Mouse (Mus musculus) hindbrain, embryonic 10.5 days (tissue): ENCODE measurements around the gene Pdzd9. TPM values are rescaled to one million over a fixed set of nuclear protein-coding genes. Genes with fewer than 3 reads are reported as not detected.
"Not testable (repeated sequence)": the region's sequence is repeated elsewhere in the genome, so short reads cannot be mapped to it uniquely, and the experiment has no call there.

Source experiments
- DNase-seq: peaks from one replicate; pipeline ENCODE4 v3.0.0-alpha.2; 2017; ENCODE audit warnings: low spot score
- H3K27ac ChIP-seq: fragments of 300-500 bp; sonication (generic); 2 replicates; pipeline ENCODE4 v1.5.1; 2016; ENCODE audit warnings: mild to moderate bottlenecking, moderate library complexity
- H3K27me3 ChIP-seq: fragments of 300-500 bp; sonication (generic); 2 replicates; pipeline ENCODE4 v1.6.1; 2016; ENCODE audit warnings: mild to moderate bottlenecking; ENCODE audit not compliant: poor library complexity, insufficient read depth, severe bottlenecking
- H3K36me3 ChIP-seq: fragments of 300-500 bp; sonication (generic); 2 replicates; pipeline ENCODE4 v1.6.1; 2016; ENCODE audit warnings: mild to moderate bottlenecking, moderate library complexity
- H3K4me1 ChIP-seq: fragments of 300-500 bp; sonication (generic); replicated peaks from 2 replicates; pipeline ENCODE4 v1.6.1; 2016; ENCODE audit warnings: mild to moderate bottlenecking
- H3K4me3 ChIP-seq: fragments of 300-500 bp; sonication (generic); 2 replicates; pipeline ENCODE4 v1.5.1; 2016; ENCODE audit warnings: mild to moderate bottlenecking, moderate library complexity
- H3K9me3 ChIP-seq: fragments of 300-500 bp; sonication (generic); 2 replicates; pipeline ENCODE4 v1.6.1; 2016; ENCODE audit warnings: mild to moderate bottlenecking, moderate library complexity
- WGBS: fragments of 180-500 bp; shearing (Covaris S2); methylation state at CpG from one replicate; pipeline ENCODE4 v1.1.7; 2016; 5-methylcytosine and 5-hydroxymethylcytosine counted together
- polyA plus RNA-seq: library from polyadenylated mRNA; unstranded; fragments of >200 nt; fragmentation: Nextera tagmentation; extraction: Ambion mirVana; gene quantifications from 2 replicates; pipeline ENCODE4 v1.2.1, GENCODE M21; 2016

The Pdzd9 gene
- polyA plus RNA-seq, result 0.35 and 0.40 TPM in 2 replicates

GRCm38 (mm10) chr7:120670153-120670875, at the start of gene Pdzd9:
Pdzd9 (minus strand) TSS chr7:120670343.
- peak; percentile 74 for DNase-seq
- no peak within 1 kb of the TSS for H3K27ac ChIP-seq
- no peaks in the 10 kb centered on the region for H3K27me3 ChIP-seq
- no peaks in the 10 kb centered on the region for H3K9me3 ChIP-seq
- H3K36me3 ChIP-seq, result no peaks in the 10 kb centered on the region
- H3K4me3 ChIP-seq, result no peak within 1 kb of the TSS
- WGBS, result 26% methylated on average over 14 of the region's 14 CpGs
- H3K4me1 ChIP-seq, result no peaks in the 10 kb centered on the region

GRCm38 (mm10) chr7:120717261-120717660, 47.1 kb upstream of the Pdzd9 start:
- no peak for DNase-seq
- Histone ChIP-seq H3K36me3 (peaks cover 19% of the 10 kb centered on the region), H3K27me3 (no peaks in the 10 kb centered on the region), H3K4me1 (no peaks in the 10 kb centered on the region), H3K4me3 (no peak overlapping the region), H3K27ac (no peak overlapping the region), H3K9me3 (no peaks in the 10 kb centered on the region)
- WGBS, result 82% methylated on average over 2 of the region's 2 CpGs

GRCm38 (mm10) chr7:120713951-120714350, 43.8 kb upstream of the Pdzd9 start:
- not testable (repeated sequence) for DNase-seq, H3K4me3 ChIP-seq, H3K4me1 ChIP-seq, H3K27me3 ChIP-seq, H3K27ac ChIP-seq, H3K9me3 ChIP-seq
- WGBS, result 94% methylated on average over 11 of the region's 11 CpGs
- H3K36me3 ChIP-seq, result peaks cover 10% of the 10 kb centered on the region

- H3K4me1 ChIP-seq, result no peaks in the 10 kb centered on the region
- no peak for DNase-seq
- H3K27ac ChIP-seq, result no peak overlapping the region
- WGBS, result 98% methylated on average over 2 of the region's 2 CpGs
- peaks cover 10% of the 10 kb centered on the region for H3K36me3 ChIP-seq
- no peaks in the 10 kb centered on the region for H3K27me3 ChIP-seq
- H3K9me3 ChIP-seq, result no peaks in the 10 kb centered on the region
- no peak overlapping the region for H3K4me3 ChIP-seq
These were observed 43.1 kb upstream of the Pdzd9 start for GRCm38 (mm10) chr7:120713225-120713624.

GRCm38 (mm10) chr7:120712071-120712470, 41.9 kb upstream of the Pdzd9 start:
- no peak for DNase-seq
- WGBS, result 92% methylated on average over 2 of the region's 2 CpGs

GRCm38 (mm10) chr7:120703888-120704287, 33.7 kb upstream of the Pdzd9 start:
- DNase-seq, result no peak
- Histone ChIP-seq H3K27ac (no peak overlapping the region), H3K4me3 (no peak overlapping the region), H3K27me3 (no peaks in the 10 kb centered on the region), H3K36me3 (no peaks in the 10 kb centered on the region), H3K9me3 (no peaks in the 10 kb centered on the region), H3K4me1 (no peaks in the 10 kb centered on the region)
- 92% methylated on average over 3 of the region's 3 CpGs for WGBS

More at GRCm38 (mm10) chr7:120712071-120712470, 41.9 kb upstream of the Pdzd9 start:
- Histone ChIP-seq H3K27me3 (no peaks in the 10 kb centered on the region), H3K4me1 (no peaks in the 10 kb centered on the region), H3K27ac (no peak overlapping the region), H3K36me3 (peaks cover 10% of the 10 kb centered on the region), H3K4me3 (no peak overlapping the region), H3K9me3 (no peaks in the 10 kb centered on the region)

GRCm38 (mm10) chr7:120699586-120699985, 29.4 kb upstream of the Pdzd9 start:
- no peaks in the 10 kb centered on the region for H3K9me3 ChIP-seq
- H3K36me3 ChIP-seq, result 0 out of 2 replicates have a peak, but pooled peaks cover 6% of the 10 kb centered on the region
- H3K27ac ChIP-seq, result no peak overlapping the region
- H3K27me3 ChIP-seq, result no peaks in the 10 kb centered on the region
- no peak for DNase-seq
- WGBS, result 92% methylated on average over 6 of the region's 6 CpGs
- H3K4me3 ChIP-seq, result no peak overlapping the region
- H3K4me1 ChIP-seq, result peaks cover 4% of the 10 kb centered on the region

- H3K4me3 ChIP-seq, result no peak overlapping the region
- 90% methylated on average over 2 of the region's 2 CpGs for WGBS
- DNase-seq, result no peak
These were observed 26.2 kb upstream of the Pdzd9 start for GRCm38 (mm10) chr7:120696331-120696730.

GRCm38 (mm10) chr7:120695641-120696040, 25.5 kb upstream of the Pdzd9 start:
- H3K27ac ChIP-seq, result no peak overlapping the region
- no peaks in the 10 kb centered on the region for H3K9me3 ChIP-seq
- H3K4me1 ChIP-seq, result peaks cover 4% of the 10 kb centered on the region
- no peak for DNase-seq
- H3K36me3 ChIP-seq, result peaks cover 24% of the 10 kb centered on the region
- no peaks in the 10 kb centered on the region for H3K27me3 ChIP-seq
- WGBS, result 48% methylated on average over 1 of the region's 1 CpGs
- no peak overlapping the region for H3K4me3 ChIP-seq

More at GRCm38 (mm10) chr7:120696331-120696730, 26.2 kb upstream of the Pdzd9 start:
- peaks cover 4% of the 10 kb centered on the region for H3K4me1 ChIP-seq
- peaks cover 17% of the 10 kb centered on the region; the same call in 1 of the 2 replicates for H3K36me3 ChIP-seq
- H3K27ac ChIP-seq, result no peak overlapping the region
- no peaks in the 10 kb centered on the region for H3K27me3 ChIP-seq
- no peaks in the 10 kb centered on the region for H3K9me3 ChIP-seq

- Histone ChIP-seq H3K36me3 (peaks cover 29% of the 10 kb centered on the region), H3K27ac (no peak overlapping the region), H3K4me3 (no peak overlapping the region), H3K27me3 (no peaks in the 10 kb centered on the region), H3K4me1 (peaks cover 4% of the 10 kb centered on the region), H3K9me3 (no peaks in the 10 kb centered on the region)
- WGBS, result 30% methylated on average over 6 of the region's 6 CpGs
- DNase-seq, result no peak
These were observed 25.1 kb upstream of the Pdzd9 start for GRCm38 (mm10) chr7:120695196-120695595.

- Histone ChIP-seq H3K36me3 (peaks cover 31% of the 10 kb centered on the region), H3K4me3 (no peak overlapping the region), H3K27me3 (no peaks in the 10 kb centered on the region), H3K9me3 (no peaks in the 10 kb centered on the region), H3K4me1 (peaks cover 4% of the 10 kb centered on the region), H3K27ac (no peak overlapping the region)
- 97% methylated on average over 5 of the region's 5 CpGs for WGBS
- DNase-seq, result no peak
These were observed 23.8 kb upstream of the Pdzd9 start for GRCm38 (mm10) chr7:120693831-120694375.

GRCm38 (mm10) chr7:120690634-120691033, 20.5 kb upstream of the Pdzd9 start:
- no peaks in the 10 kb centered on the region for H3K9me3 ChIP-seq
- DNase-seq, result peak; percentile 14
- H3K27me3 ChIP-seq, result no peaks in the 10 kb centered on the region
- no peak overlapping the region for H3K27ac ChIP-seq
- H3K36me3 ChIP-seq, result peaks cover 25% of the 10 kb centered on the region
- 72% methylated on average over 4 of the region's 4 CpGs for WGBS
- peaks cover 4% of the 10 kb centered on the region for H3K4me1 ChIP-seq
- no peak overlapping the region for H3K4me3 ChIP-seq

GRCm38 (mm10) chr7:120685227-120685626, 15.1 kb upstream of the Pdzd9 start:
- WGBS, result 94% methylated on average over 6 of the region's 6 CpGs
- no peak for DNase-seq

More at GRCm38 (mm10) chr7:120685227-120685626, 15.1 kb upstream of the Pdzd9 start:
- H3K36me3 ChIP-seq, result peaks cover 3% of the 10 kb centered on the region; the same call in 1 of the 2 replicates
- peaks cover 3% of the 10 kb centered on the region; the same call in 1 of the 2 replicates for H3K4me1 ChIP-seq
- no peak overlapping the region for H3K27ac ChIP-seq
- no peaks in the 10 kb centered on the region for H3K9me3 ChIP-seq
- no peaks in the 10 kb centered on the region for H3K27me3 ChIP-seq
- H3K4me3 ChIP-seq, result no peak overlapping the region
